ENCODE assay signal across 21 mouse cellular contexts in genomic region chr5:142156868-142157852, GRCm38 (mm10).
A peak's percentile ranks its signal among the peaks of the same experiment; 100 is the strongest.
DNase-seq lines count a peak whose midpoint lies in the region; ATAC-seq and TF ChIP-seq lines count a peak whose summit lies in the region.
"Had no signal": no experiment of that assay in that cellular context is flagged by ENCODE, and none has a peak within 500 bp of the region (broad histone marks: within the 10 kb centered on the region; RNA-seq: fewer than 3 reads in every experiment).

No protein-coding gene starts in this region.

- peak; percentile 62 to 72 for DNase-seq in cerebellum, postnatal 10 days
- DNase-seq in cerebellum, adult 8-10 months, result no peak
- DNase-seq in kidney, postnatal 10 days, result peak; percentile 29
- DNase-seq in brain, embryonic 14.5 days (ENCODE audit: low read depth), result peak; percentile 80
- peak; percentile 32 for DNase-seq in hindbrain, postnatal 0 days (ENCODE audit: low spot score)
- DNase-seq in urinary bladder, adult 2 months (ENCODE audit: low spot score), result no peak
- DNase-seq in adrenal gland, postnatal 10 days, result no peak
- DNase-seq: cerebellum, adult 18-20 months; embryo, embryonic 11 days; gastrocnemius, adult 2 months; heart, adult 18-20 months; kidney, adult 18-20 months; right cerebral cortex, postnatal 4 days; thymus, postnatal 36 days had no signal

- H3K4me3 ChIP-seq in kidney, embryonic 15.5 days (replicated peaks), result no peak overlapping the region
- H3K4me3 ChIP-seq in hindbrain, postnatal 0 days (ENCODE audit: low read length), result no peak overlapping the region
- H3K4me3 ChIP-seq: embryonic facial prominence, embryonic 15.5 days; gastrocnemius, adult 2 months; heart, embryonic 15.5 days; left cerebral cortex, adult 2 months; limb, embryonic 12.5 days; midbrain, embryonic 13.5 days had no signal

- TF ChIP-seq CTCF in brain, embryonic 14.5 days (IDR thresholded peaks at IDR 0.05; ENCODE audit: borderline replicate concordance, extremely low read depth, insufficient read depth, insufficient read length), result no peak
- TF ChIP-seq CTCF in hindbrain, postnatal 0 days (IDR thresholded peaks at IDR 0.05; ENCODE audit: low read depth), result no peak

- H3K4me2 ChIP-seq in kidney, embryonic 15.5 days, result no peak overlapping the region
- no peak overlapping the region for H3K4me2 ChIP-seq in hindbrain, postnatal 0 days (ENCODE audit: low read depth, low read length)
- H3K4me2 ChIP-seq: embryonic facial prominence, embryonic 15.5 days; heart, embryonic 15.5 days; limb, embryonic 12.5 days; midbrain, embryonic 13.5 days had no signal

- H3K27ac ChIP-seq in kidney, embryonic 15.5 days, result no peak overlapping the region
- no peak overlapping the region for H3K27ac ChIP-seq in hindbrain, postnatal 0 days
- H3K27ac ChIP-seq: embryonic facial prominence, embryonic 15.5 days; gastrocnemius, adult 2 months; heart, embryonic 15.5 days; left cerebral cortex, adult 2 months; limb, embryonic 12.5 days; liver, embryonic 14.5 days; midbrain, embryonic 13.5 days had no signal

- no peaks in the 10 kb centered on the region for H3K9me3 ChIP-seq in kidney, embryonic 15.5 days (replicated peaks)
- no peaks in the 10 kb centered on the region for H3K9me3 ChIP-seq in hindbrain, postnatal 0 days (ENCODE audit: low read length)
- H3K9me3 ChIP-seq: embryonic facial prominence, embryonic 15.5 days; heart, embryonic 15.5 days; midbrain, embryonic 13.5 days had no signal

- 51% methylated on average over 17 of the region's 17 CpGs for WGBS in kidney, embryonic 15.5 days
- WGBS in hindbrain, postnatal 0 days, result 59% methylated on average over 17 of the region's 17 CpGs

- 0 out of 2 replicates have a peak, but pooled peaks cover 6% of the 10 kb centered on the region for H3K4me1 ChIP-seq in kidney, embryonic 15.5 days
- no peaks in the 10 kb centered on the region for H3K4me1 ChIP-seq in hindbrain, postnatal 0 days (ENCODE audit: insufficient read depth, low read length)
- H3K4me1 ChIP-seq: embryonic facial prominence, embryonic 15.5 days; heart, embryonic 15.5 days; limb, embryonic 12.5 days; midbrain, embryonic 13.5 days had no signal

- H3K36me3 ChIP-seq in kidney, embryonic 15.5 days, result peaks cover 5% of the 10 kb centered on the region; the same call in 1 of the 2 replicates
- no peaks in the 10 kb centered on the region for H3K36me3 ChIP-seq in hindbrain, postnatal 0 days (ENCODE audit: insufficient read depth, low read length)
- H3K36me3 ChIP-seq: embryonic facial prominence, embryonic 15.5 days; heart, embryonic 15.5 days; limb, embryonic 12.5 days; midbrain, embryonic 13.5 days had no signal

- H3K27me3 ChIP-seq in kidney, embryonic 15.5 days, result no peaks in the 10 kb centered on the region
- no peaks in the 10 kb centered on the region for H3K27me3 ChIP-seq in hindbrain, postnatal 0 days (ENCODE audit: insufficient read depth, low read length)
- H3K27me3 ChIP-seq: embryonic facial prominence, embryonic 15.5 days; heart, embryonic 15.5 days; limb, embryonic 12.5 days; midbrain, embryonic 13.5 days had no signal

- no peak overlapping the region for H3K9ac ChIP-seq in kidney, embryonic 15.5 days
- H3K9ac ChIP-seq in hindbrain, postnatal 0 days (replicated peaks; ENCODE audit: low read length), result no peak overlapping the region
- H3K9ac ChIP-seq: embryonic facial prominence, embryonic 15.5 days; heart, embryonic 15.5 days; limb, embryonic 12.5 days; liver, embryonic 14.5 days; midbrain, embryonic 13.5 days had no signal

- ATAC-seq in kidney, embryonic 15.5 days (replicated peaks; ENCODE audit: low FRiP score), result no peak
- 0 out of 2 replicates have a peak, but pooled peaks have one; percentile 47 for ATAC-seq in hindbrain, postnatal 0 days
- ATAC-seq: midbrain, embryonic 13.5 days had no signal

- TF ChIP-seq POLR2A in brain, embryonic 14.5 days (IDR thresholded peaks at IDR 0.05; ENCODE audit: borderline replicate concordance, extremely low read depth, insufficient read depth, insufficient read length, poor library complexity, severe bottlenecking), result no peak

Comparison
In these comparisons a context has a peak if more than half of its experiments do, and no peak if none do; other contexts are left out.
1. DNase-seq: peak in cerebellum, postnatal 10 days (2 of 2), kidney, postnatal 10 days (single experiment), brain, embryonic 14.5 days (single experiment) and hindbrain, postnatal 0 days (single experiment); none in cerebellum, adult 8-10 months (single experiment), urinary bladder, adult 2 months (single experiment) and adrenal gland, postnatal 10 days (single experiment).